Mouse (Mus musculus) cerebellum, adult 2 months (tissue): ENCODE results near the gene Psd. TPM values are rescaled to one million over a fixed set of nuclear protein-coding genes. Genes with fewer than 3 reads are reported as not detected.

Experiments
- DNase-seq, 2 experiments: peaks; one replicate each; pipeline ENCODE4 v3.0.0; 2021
- H3K27ac ChIP-seq: fragments of 200-500 bp; 2 replicates; pipeline ENCODE4 v1.5.1; 2012; ENCODE audit warnings: low read length, control low read depth, inconsistent platforms; ENCODE audit not compliant: insufficient read depth
- H3K27me3 ChIP-seq: fragments of 200-500 bp; 2 replicates; pipeline ENCODE4 v1.6.1; 2012; ENCODE audit warnings: inconsistent platforms, mild to moderate bottlenecking, low read length, moderate library complexity; ENCODE audit not compliant: control insufficient read depth, insufficient read depth
- H3K4me1 ChIP-seq: fragments of 200-500 bp; 2 replicates; pipeline ENCODE4 v1.6.1; 2011; ENCODE audit warnings: low read length; ENCODE audit not compliant: control insufficient read depth, insufficient read depth
- H3K4me3 ChIP-seq: fragments of 200-500 bp; replicated peaks from 2 replicates; pipeline ENCODE3; 2011; ENCODE audit warnings: mild to moderate bottlenecking, low read depth, low read length, control low read depth; ENCODE audit not compliant: insufficient read depth
- CTCF ChIP-seq: fragments of 200-500 bp; IDR thresholded peaks from 2 replicates; pipeline ENCODE4 v1.5.1; 2011; ENCODE audit warnings: low read depth, mild to moderate bottlenecking, control low read depth, low read length, moderate library complexity, borderline replicate concordance; ENCODE audit not compliant: insufficient read depth
- POLR2A ChIP-seq: fragments of 200-500 bp; IDR thresholded peaks from 2 replicates; pipeline ENCODE4 v1.6.1; 2011; ENCODE audit warnings: low read length, control low read depth, borderline replicate concordance; ENCODE audit not compliant: insufficient read depth
- WGBS: fragments of 180-500 bp; shearing (Covaris S2); methylation state at CpG from one replicate; pipeline ENCODE4 v1.1.7; 2018; 5-methylcytosine and 5-hydroxymethylcytosine counted together
- polyA plus RNA-seq: library from polyadenylated mRNA; depleted of rRNA; stranded (reverse); fragments of >200 nt; gene quantifications from 2 replicates; pipeline ENCODE4 v1.2.3, GENCODE M21; 2012; rRNA removed

The Psd gene
- polyA plus RNA-seq, 1 experiment, result 194 TPM

DNA sequence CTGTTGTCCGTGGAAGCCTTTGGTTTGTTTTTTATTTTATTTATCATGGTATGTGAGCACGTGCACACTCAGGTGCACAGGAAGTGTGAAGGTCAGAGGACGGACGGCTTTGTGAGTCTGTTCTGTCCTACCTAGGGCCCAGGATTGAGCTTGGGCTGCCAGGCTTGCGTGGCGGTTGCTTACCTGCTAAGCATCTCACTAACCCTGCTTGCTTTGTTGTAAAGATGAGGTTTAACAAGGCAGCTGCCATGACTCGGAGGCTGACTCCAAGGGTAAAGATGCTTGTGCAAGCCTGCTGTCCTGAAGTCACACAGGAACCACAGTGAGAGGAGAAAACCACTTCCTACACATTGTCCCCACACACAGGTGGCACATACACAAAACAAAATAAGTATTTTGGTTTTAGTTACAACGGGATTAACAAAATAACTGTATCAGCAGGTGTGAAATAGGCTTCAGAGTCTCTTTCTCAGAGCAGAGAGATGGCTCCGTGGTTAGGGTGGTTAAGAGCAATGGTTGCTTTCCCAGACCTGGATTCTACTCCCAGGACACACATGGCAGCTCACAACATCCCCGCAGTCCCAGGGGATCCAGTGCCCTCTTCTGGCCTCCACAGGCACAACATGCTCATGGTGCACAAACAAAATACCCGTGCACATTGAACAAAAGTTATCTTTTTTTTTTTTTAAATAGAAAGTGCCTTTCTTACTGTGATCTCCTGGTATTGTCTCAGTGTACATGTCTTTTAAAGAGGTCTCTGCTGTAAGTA is 44.7 kb downstream of the Psd start:
- H3K27ac ChIP-seq, result no peak overlapping the region
- H3K27me3 ChIP-seq, result no peaks in the 10 kb centered on the region
- no peak for DNase-seq
- H3K4me1 ChIP-seq, result peaks cover 28% of the 10 kb centered on the region
- WGBS, result 97% methylated on average over 11 of the region's 11 CpGs
- no peak; the same call in 1 of the 2 replicates for TF ChIP-seq CTCF
- no peak for TF ChIP-seq POLR2A
- H3K4me3 ChIP-seq, result no peak overlapping the region

DNA sequence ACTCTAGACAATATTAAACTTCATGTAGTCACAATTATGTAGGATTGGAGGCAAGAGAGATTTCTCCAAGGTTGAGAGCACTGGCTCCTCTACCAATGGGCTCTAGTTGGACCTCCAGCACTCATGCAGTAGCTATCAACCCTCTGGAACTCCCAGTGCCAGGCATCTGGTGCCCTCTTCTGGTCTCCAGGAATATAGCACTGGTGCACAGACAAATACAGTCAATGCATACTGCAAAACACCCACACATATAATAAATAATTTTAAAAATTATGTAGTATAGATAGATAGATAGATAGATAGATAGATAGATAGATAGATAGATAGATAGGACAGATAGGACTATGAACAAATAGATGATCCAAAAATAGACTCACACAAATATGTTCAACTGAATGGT is 51.6 kb downstream of the Psd start:
- H3K4me1 ChIP-seq, result no peaks in the 10 kb centered on the region
- H3K4me3 ChIP-seq, result no peak overlapping the region
- no peak for DNase-seq
- H3K27ac ChIP-seq, result no peak overlapping the region
- H3K27me3 ChIP-seq, result no peaks in the 10 kb centered on the region
- peak; percentile 41; the same call in 1 of the 2 replicates for TF ChIP-seq CTCF
- no peak for TF ChIP-seq POLR2A

DNA sequence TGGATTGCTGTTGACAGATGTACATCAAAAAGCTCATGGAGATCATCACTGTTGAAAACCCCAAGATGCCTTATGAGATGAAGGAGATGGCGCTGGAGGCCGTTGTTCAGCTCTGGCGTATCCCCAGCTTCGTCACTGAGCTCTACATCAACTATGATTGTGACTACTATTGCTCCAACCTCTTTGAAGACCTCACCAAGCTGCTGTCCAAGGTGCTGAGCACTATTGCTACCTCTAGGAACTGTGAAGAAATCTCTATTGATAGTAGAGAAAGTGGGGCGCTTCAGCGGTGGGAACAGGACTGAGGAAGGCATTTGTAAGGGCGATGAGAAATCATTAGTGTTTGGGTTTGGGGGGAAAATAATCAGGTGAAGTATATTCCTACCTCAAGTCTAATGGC is 62.2 kb downstream of the Psd start:
- no peak for TF ChIP-seq CTCF
- no peak for TF ChIP-seq POLR2A
- no peak overlapping the region for H3K4me3 ChIP-seq
- no peak for DNase-seq
- no peaks in the 10 kb centered on the region for H3K27me3 ChIP-seq
- 92% methylated on average over 7 of the region's 7 CpGs for WGBS
- no peak overlapping the region for H3K27ac ChIP-seq
- H3K4me1 ChIP-seq, result no peaks in the 10 kb centered on the region

Other genes with a start within 250 kb of the Psd start
- gene Elovl3, start 195.3 kb downstream of the Psd start, polyA plus RNA-seq, result not detected in 2 replicates
- gene Pitx3, start 178.8 kb downstream of the Psd start, polyA plus RNA-seq, result 0.14 and 0.31 TPM in 2 replicates
- 85.3 and 91.0 TPM in 2 replicates for gene Gbf1, start 174.6 kb downstream of the Psd start, polyA plus RNA-seq
- 4.2 TPM in 2 replicates for gene Nfkb2, start 22.8 kb downstream of the Psd start, polyA plus RNA-seq
- 38.8 and 41.7 TPM in 2 replicates for gene Fbxl15, start 1.0 kb upstream of the Psd start, polyA plus RNA-seq
- gene Cuedc2, start 11.5 kb upstream of the Psd start, polyA plus RNA-seq, result 258 and 262 TPM in 2 replicates
- gene Mfsd13a, start 14.0 kb upstream of the Psd start, polyA plus RNA-seq, result 32.3 and 32.9 TPM in 2 replicates
- 1.7 and 2.2 TPM in 2 replicates for gene 2310034G01Rik, start 23.1 kb upstream of the Psd start, polyA plus RNA-seq
- gene Actr1a, start 68.6 kb upstream of the Psd start, polyA plus RNA-seq, result 185 and 196 TPM in 2 replicates
- 15.0 and 16.2 TPM in 2 replicates for gene Sufu, start 69.7 kb upstream of the Psd start, polyA plus RNA-seq
- gene Trim8, start 174.5 kb upstream of the Psd start, polyA plus RNA-seq, result 40.3 and 43.4 TPM in 2 replicates
- 205 and 227 TPM in 2 replicates for gene Arl3, start 246.0 kb upstream of the Psd start, polyA plus RNA-seq
- 7.0 and 7.7 TPM in 2 replicates for gene Sfxn2, start 246.2 kb upstream of the Psd start, polyA plus RNA-seq